Mouse (Mus musculus): ENCODE measurements around the gene Gm11273. TPM values are rescaled to one million over a fixed set of nuclear protein-coding genes. Genes with fewer than 3 reads are reported as not detected.
"Not testable (repeated sequence)": the region's sequence is repeated elsewhere in the genome, so short reads cannot be mapped to it uniquely, and the experiment has no call there.

Gm11273 gene
- 10 to 100 TPM; 56.7 to 70.9 TPM for total RNA-seq (2021)
- long read RNA-seq, transcript Gm11273-201 (1 exons, 390 nt): major isoform, 83 of 83 reads
- long read RNA-seq, partial matches to known transcripts: 0 of 83 reads
- long read RNA-seq, other reads (novel, unspliced or antisense): 0 of 83 reads

DNA sequence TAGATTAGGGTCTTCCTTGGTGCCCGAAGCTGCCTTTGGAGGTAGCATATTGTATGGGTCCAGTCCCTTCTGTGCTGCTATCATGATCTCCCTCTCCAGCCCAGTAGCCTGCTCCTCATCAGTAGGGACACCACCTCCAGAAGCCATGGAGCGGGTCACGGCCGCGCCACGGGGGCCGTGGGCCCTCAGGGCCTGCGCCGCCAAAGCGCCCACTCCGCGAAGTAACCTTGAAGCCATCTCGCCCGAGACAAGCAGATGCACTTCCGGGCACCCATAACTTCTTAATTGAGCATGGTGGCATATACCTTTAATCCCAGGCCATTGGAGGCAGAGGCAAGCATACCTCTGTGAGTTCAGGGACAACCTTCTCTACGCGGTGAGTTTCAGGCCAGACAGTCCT lies at the start of gene Gm11273:
Gm11273 (minus strand) TSS at position 237 of the 400 bp plus-strand sequence.
- not testable (repeated sequence) for DNase-seq (ENCODE audit: low spot score in 2 of 2)

DNA sequence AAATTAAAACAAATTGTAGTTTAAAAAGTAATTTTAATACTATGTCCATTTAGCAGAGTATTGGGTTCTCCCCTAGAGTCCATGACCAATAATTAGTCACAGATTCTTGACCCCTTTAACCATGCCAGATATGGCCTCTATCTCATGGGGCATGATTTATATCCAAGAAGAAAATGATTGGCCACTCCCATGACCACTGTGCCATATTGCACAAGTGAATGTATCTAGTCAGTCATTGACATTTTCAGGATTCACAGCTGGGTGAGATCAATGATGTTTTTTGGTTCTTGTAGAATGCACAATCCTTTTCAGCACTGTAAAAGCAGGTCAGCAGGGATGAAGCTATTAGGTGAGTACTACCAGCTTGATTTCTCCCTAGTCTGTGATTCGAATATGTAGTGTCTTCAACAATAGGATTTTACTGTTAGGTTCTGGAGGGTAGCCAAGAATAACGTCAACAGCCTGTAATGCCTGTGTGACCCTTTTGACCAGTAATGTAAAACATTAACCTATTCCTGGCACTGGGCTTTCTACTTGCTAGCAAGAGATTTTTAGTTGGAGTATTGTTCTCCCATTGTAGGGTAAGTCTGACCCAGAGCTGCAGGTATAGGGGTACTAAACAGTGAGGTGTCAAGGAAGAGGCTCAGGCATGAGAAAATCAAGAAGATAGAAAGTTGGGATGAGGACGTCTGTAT lies 49.3 kb upstream of the Gm11273 start:
- no peak for DNase-seq (ENCODE audit: low spot score in 2 of 2)

DNA sequence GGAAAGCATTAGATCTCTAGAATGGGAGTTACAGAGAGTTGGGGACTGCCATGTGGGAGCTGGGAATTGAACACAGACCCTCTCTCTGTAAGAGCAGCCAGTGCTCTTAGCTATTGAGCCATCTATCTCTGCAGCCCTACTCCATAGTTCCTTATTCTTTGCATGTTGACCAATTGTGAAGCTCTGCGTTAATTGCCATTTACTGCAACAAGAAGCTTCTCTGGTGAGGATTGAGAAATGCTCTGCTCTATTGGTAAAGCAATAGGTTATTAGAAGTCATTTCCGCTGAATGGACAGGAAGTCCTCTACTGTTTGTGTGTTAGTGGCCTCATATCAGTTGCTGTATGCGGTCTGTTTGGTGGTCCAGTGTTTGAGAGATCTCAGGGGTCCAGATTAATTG lies 48.3 kb upstream of the Gm11273 start:
- DNase-seq (ENCODE audit: low spot score in 2 of 2): no peak

DNA sequence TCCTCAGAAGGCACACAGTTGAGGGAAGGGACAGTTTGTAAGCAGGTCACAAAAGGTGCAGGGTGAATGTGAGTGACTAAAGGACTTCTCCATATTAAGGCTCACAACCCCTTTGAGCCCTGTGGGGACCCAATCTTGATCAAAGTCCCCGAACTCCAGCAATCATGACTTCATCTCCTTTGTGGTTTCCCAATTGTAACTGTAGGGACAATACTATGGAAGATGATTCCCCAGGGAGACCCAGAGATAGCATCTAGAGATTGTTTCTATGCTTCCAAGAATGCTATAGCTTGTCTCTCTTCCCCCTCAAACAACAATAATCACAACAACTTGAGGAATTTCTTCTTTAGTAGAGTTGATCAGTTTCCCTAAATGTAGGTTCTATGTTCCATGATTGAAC lies 41.5 kb upstream of the Gm11273 start, which contains the start of gene Olfr1366:
Olfr1366 (minus strand) TSS at position 101 of the 400 bp plus-strand sequence.
- DNase-seq (ENCODE audit: low spot score in 2 of 2): no peak

DNA sequence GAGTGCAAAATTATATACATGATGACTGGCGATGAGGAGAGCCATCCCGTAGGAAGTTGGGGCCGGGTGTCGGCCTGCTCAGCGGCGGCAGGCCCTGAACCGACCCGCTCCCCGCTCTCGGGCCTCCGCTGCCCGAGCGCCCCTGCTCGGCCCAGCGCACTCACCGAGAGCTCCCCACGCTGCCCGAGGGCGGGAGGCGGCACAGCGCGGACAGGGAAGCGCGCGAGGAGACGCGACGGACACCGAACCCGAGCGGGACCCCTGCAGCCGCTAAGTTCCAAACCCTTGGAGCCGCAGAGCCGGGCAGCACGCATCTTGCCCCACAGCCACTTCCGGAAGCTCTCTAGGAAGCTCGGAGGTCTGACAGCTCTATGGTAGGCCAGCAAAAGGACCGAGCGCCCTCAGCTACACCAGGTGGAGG lies 29.6 kb upstream of the Gm11273 start, which contains the start of gene Zkscan8:
Zkscan8 (minus strand) TSS at position 340 of the 421 bp plus-strand sequence.
- DNase-seq (ENCODE audit: low spot score in 2 of 2): peak; percentile 80 to 89

DNA sequence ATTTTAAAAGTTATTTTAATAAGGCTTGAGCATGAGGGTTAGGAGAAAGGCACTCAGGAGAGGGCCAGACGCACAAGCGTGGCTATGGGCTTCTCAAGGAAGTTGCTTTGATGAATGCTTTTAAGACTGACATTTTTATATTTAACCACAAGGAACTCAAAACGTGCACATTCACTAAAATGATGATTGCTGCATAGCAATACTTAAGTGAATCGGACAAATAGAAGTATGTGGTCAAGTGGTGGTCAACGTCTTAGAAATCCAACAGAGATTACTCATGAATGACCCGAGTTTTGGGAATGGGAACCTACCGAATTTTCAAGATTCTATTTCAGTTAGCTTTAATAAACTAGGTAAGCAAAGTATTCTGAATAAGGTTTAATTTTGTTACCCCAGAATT lies 28.9 kb upstream of the Gm11273 start:
- DNase-seq (ENCODE audit: low spot score in 2 of 2): no peak

DNA sequence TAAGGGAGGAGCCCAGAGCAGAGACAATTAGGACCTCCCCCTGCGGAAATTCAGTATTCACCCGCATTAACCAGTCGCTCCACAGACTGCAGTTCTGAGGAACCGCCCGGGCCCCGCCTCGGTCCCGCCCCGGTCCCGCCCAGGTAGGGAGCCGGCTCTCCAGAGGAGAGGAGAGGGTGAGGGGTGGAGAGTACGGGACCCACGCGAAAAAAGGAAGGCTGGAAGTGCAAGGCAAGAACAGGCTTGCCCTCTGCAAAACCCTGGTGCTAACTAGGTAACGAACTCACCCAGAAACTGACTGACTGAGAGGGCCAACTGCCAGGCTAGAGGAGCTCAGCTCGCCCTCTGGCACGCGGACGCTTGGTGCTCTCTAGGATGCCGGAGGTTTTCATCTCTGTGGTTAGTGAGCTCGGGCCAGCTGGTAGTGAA lies 5.0 kb upstream of the Gm11273 start:
- DNase-seq (ENCODE audit: low spot score in 2 of 2): peak; percentile 79 to 83

DNA sequence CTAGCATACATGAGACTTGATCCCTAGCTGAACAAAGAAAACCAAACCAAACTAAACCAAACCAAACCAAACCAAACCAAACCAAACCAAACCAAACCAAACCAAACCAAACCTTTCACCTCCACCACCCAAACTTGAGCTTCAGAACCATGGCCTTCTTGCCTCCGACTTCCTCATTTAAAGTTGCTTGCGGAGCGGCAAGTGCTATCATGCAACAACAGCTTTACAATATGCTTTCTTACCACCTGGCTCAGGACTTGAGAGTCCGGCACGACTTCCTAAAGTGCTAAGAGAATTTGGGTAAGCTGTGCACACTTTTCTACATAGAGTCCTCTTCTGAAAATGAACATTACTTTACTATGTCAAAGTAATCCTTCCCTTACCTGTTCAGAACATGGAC lies 1.1 kb upstream of the Gm11273 start:
- DNase-seq (ENCODE audit: low spot score in 2 of 2): no peak

DNA sequence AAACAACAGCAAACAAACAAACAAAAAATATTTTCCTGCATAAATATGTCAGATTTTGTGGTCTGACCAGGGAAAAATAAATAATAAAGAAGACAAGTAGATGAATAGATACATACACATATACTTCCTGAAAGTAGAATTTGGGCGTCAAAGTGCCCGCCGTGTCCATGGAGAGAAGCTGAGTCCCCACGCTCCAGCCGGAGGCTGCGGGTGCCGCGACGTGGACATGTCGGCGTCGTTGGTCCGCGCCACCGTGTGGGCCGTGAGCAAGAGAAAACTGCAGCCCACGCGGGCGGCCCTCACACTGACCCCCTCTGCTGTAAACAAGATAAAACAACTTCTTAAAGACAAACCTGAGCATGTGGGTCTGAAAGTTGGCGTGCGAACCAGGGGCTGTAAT lies 6.1 kb downstream of the Gm11273 start, which contains the start of gene AK157302:
AK157302 (plus strand) TSS at position 144 of the 400 bp plus-strand sequence.
- no peak for DNase-seq (ENCODE audit: low spot score in 2 of 2)

DNA sequence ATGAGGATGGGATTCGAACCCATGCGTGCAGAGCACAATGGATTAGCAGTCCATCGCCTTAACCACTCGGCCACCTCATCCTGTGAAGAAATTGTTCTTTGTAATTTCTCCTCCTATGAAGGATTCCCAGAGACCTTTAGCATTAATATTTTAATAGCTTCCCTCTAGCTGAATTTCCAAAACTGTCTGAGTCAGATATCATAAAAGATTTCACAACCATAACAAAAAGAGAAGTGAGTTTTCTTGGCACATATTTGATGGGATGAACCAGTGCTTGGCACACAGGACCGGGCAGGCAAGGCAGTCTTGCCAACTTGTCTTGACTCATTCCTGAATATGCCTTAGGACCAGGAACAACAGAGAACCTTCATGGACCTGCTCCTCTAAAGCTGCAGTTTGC lies 8.4 kb downstream of the Gm11273 start:
- no peak for DNase-seq (ENCODE audit: low spot score in 2 of 2)

DNA sequence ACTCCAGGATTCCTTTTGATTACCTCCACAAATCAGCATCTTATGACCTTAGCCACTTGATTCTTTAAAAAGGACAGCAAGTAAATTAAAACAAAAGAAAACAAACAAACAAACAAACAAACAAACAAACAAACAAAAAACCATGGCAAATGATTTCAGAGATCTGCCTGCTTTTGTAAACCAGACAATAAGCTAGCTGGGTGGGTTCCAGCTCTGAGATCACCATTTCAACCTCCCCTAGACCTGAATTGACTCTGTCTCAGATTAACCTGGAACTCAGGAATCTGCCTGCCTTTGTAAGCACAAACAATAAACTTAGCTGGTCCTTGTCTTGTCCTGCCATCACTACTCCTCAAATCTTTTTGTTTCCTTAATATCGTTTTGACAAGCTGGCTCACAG lies 14.3 kb downstream of the Gm11273 start:
- no peak for DNase-seq (ENCODE audit: low spot score in 2 of 2)

DNA sequence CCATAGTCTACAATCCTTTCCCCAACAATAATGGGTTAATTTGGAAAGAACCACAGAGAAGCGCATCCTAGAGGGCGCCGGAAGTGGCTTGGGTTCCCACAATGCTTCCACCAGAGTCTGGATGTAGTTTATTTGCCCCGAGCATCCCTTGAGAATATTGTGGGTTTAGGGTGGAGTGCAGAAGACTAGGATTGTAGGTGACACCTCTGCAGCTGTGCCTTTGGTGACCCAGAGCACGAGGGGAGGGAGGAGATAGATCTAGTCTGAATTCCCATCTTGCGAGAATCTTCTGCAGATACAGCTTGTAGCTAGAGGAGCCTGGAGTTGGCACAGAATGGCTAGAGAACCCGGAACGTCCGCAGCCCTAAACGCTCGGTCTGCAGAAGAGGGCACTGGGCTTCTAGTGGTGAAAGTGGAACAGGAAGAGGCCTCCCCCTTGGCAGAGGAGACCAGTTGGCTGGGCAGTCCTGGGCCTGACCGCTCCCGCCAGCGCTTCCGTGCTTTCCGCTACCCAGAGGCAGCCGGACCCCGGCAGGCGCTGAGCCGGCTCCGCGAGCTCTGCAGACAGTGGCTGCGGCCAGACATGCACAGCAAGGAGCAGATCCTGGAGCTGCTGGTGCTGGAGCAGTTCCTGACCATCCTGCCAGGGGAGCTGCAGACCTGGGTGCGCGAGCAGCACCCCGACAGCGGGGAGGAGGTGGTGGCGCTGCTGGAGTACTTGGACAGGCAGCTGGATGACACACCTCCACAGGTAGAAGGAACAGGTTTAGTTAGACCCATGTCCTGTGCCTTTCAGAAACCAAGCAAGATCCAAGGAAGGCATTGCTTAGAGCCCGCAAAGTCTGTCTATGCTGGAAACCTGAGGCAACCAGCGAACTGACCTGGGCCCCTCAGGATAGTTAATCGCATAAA lies 22.2 kb downstream of the Gm11273 start, which contains the start of the genes Zkscan4 and Gm10065:
Zkscan4 (plus strand) TSS at position 149 of the 912 bp plus-strand sequence.
Gm10065 (minus strand) TSS at position 683 of the 912 bp plus-strand sequence.
- peak; percentile 67 to 90 for DNase-seq (ENCODE audit: low spot score in 2 of 2)

DNA sequence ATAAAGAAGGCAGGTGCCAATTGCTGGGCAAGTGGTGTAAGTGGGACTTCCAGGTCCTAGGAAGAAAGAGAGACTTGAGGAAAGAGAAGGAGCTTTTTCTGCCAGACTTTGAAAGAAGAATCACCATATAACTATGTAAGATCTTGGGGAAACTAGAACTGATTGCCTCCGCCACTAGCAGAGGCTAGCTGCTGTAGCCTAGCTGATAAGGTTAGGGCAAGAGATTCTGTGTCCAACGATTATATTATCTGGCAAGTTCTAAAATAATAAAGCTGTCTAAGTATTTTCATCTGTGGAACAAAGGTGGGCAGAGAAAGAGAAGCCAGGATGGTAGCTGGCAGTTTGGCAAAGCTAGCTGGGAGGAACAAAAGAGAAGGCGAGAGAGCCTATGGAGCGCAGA lies 28.8 kb downstream of the Gm11273 start:
- no peak for DNase-seq (ENCODE audit: low spot score in 2 of 2)

DNA sequence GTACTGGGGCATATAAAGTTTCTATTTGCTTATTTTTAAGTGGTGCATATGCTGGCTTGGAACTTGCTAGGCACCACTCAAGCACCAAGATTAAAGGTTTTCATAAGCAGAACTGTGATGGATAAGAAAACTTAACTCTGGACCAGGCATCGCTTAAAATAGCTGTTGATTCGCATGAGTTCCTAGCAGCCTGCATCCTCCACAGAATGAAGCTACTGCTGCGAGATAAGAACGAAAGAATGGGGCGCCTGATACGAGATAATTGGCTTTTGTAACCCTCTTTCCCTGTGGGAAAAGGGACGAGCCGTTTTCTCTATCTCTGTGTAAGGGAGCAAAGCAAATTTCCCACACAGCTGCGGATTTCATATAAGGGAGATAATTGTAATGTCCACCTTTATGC lies 32.1 kb downstream of the Gm11273 start:
- no peak for DNase-seq (ENCODE audit: low spot score in 2 of 2)

DNA sequence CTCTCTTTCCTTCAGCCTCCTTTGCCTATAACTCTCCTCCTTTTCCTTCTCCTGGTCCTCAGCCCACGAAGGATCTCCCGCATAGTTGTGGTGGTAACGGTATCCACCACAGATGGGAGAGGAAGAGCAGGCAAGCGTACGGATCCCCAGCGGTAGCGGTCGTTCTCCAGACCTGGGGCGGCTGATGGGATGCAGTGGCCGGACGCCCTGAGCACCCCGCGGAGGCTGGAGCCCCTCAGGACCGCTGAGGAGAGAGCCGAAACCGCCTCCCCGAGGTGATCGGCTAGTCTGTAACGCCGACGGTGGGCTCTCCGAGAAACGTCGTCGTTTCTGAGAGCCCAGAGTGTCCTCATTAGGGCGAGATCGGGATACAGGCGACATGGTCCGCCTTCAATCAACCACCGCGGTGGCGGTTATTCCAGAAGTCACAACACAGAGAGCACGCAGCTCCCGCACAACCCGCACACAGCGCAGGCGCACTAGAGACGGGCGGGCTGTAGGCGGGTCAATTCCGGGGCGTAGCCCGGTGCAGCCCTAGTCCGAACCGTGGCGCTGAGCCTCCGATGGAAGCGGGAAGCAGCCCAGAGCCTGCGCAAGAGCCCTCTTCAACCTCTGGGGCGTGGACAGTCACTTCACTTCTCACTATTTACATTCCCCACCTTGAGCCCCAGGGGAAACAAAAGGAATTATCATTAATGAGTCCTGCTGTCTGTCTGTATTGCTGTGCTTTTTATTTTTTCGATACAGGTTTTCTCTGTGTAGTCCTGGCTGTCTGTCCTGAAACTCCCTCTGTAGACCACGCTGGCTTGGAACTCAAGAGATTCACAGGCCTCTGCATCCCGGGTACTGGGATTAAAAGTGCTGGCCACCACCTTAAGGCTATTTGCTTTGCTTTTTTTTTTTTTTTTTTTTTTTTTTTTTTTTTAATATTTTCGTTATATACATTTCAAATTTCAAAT lies 32.9 kb downstream of the Gm11273 start, which contains the start of gene Nkapl:
Nkapl (minus strand) TSS at position 449 of the 959 bp plus-strand sequence.
- peak; percentile 51 to 81 for DNase-seq (ENCODE audit: low spot score in 2 of 2)

DNA sequence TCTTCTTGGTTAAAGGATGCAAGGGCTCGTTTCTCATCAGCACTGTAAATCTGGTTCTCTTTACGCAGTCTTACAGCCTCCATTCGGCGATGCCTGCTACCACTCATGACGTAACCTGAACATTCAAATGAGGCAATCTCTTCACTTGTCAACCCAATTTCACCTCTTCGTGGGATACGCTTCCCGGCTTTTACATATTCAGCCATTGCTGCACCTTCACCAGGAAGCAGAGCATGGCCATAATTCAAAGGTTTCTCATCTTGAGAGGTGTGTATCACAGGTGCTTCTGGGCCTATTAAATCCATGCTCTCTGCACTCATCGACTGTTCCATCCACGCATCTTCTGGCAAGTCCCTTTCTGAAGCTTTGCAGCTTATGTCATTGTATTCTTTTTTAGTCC lies 33.9 kb downstream of the Gm11273 start:
- no peak for DNase-seq (ENCODE audit: low spot score in 2 of 2)

DNA sequence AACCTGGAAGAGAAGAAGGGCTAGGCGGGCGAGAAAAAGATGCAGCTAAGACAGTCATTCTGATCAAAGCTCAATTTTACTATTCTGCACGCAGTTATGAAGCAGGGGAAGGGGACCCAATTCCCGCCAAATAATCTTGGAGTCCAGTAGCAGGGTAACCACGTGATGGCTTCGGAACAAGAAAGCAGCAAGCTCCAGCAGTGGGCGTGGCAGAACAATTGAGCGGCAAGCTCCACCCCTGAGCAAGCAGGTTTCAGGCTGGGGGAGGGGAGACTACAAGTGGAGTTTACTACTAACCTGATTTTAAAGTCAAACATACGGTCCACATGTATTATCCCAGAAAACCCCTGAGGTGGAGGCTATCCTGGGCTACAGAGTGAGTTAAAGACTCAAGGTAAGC lies 38.7 kb downstream of the Gm11273 start:
- DNase-seq (ENCODE audit: low spot score in 2 of 2): not testable (repeated sequence)

DNA sequence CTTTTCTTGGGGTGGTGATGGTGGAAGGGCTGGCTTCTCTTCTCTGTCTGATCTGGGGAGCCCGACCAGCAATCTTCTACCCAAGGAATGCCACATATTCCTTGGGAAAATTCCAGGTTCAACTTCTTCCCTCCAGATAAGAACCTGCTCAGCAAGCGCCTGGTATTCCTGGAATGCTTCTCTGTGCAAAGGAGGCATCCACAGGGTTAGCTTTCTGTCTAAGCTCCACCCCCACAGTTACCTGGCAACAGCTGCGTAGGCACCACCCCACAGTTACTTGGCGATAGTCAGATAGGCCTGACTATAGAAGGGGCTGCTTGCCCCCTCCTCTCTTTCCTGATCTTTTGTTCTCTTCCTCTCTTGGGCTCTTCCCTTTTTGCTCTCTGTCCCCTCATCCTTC lies 44.9 kb downstream of the Gm11273 start:
- no peak for DNase-seq (ENCODE audit: low spot score in 2 of 2)

DNA sequence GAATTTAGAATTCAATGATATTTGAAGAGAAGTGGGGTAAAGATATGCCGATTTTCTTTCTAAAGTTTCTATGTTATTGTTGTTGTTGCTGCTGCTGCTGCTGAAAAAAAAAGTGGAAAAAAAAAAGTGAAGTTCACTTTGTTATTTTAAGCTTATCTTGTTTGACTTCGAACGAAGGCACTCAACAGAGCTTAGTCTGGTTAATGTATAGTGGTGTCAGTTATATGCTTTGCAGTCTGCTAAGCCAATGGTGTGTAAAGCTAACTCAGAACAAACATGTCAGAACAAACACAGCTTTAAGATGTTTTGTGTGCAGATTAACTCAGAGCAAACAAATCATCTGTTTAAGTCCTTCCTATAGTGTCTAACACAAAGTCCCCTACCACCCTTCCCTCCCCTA lies 47.1 kb downstream of the Gm11273 start:
- no peak for DNase-seq (ENCODE audit: low spot score in 2 of 2)

DNA sequence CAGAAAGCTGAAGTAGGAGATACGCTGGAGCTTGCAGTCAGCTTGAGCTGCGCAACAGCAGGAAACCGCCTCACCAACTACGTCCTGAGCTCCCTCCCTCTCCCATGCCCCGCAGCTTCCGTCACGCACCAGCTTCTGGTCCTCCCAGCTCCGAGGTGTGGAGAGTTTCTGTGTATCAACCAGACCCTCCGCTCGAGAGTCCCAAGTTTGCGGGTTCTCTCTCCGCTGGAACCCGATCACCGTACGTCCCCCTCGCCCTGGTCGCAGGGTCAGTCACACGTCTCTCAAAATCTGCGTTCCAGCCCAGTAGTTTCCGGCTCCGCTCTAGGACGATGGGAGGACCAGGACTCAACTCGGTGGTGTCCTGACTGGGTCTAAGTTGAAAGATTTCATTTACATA lies 47.8 kb downstream of the Gm11273 start, which contains the start of gene Zscan26:
Zscan26 (minus strand) TSS at position 282 of the 400 bp plus-strand sequence.
- DNase-seq (ENCODE audit: low spot score in 2 of 2): peak; percentile 78 to 91

All from layer of hippocampus, adult 18-20 months (tissue).